Mouse (Mus musculus): ENCODE measurements around the gene Defb5.

GRCm38 (mm10) chr8:19259667-19260066, 12.3 kb downstream of the Defb5 start:
- TF ChIP-seq CTCF (IDR thresholded peaks at IDR 0.05; ENCODE audit: low read depth): no peak
- TF ChIP-seq EP300 (IDR thresholded peaks at IDR 0.05; ENCODE audit: low read depth): no peak
